Mouse (Mus musculus) WW6 (cell line): ENCODE results near the gene Dnajc14.

ENCODE experiments used
- DNase-seq: peaks from one replicate; pipeline ENCODE4 v3.0.0-alpha.2; 2013; ENCODE audit warnings: low read depth, low spot score

Dnajc14 gene

GRCm38 (mm10) chr10:128803771-128804270, at the start of gene Dnajc14:
Gene Dnajc14 (plus strand): TSS chr10:128804062.
- peak; percentile 28 for DNase-seq

- no peak for DNase-seq
Measured at GRCm38 (mm10) chr10:128772895-128773294, 31.0 kb upstream of the Dnajc14 start.

- no peak for DNase-seq
Measured at GRCm38 (mm10) chr10:128773685-128774084, 30.2 kb upstream of the Dnajc14 start.

GRCm38 (mm10) chr10:128778441-128778840, 25.4 kb upstream of the Dnajc14 start:
- DNase-seq, result no peak

- DNase-seq, result no peak
Measured at GRCm38 (mm10) chr10:128779011-128779795, 24.7 kb upstream of the Dnajc14 start.

- no peak for DNase-seq
Measured at GRCm38 (mm10) chr10:128780200-128780599, 23.7 kb upstream of the Dnajc14 start.

GRCm38 (mm10) chr10:128790398-128791124, 13.3 kb upstream of the Dnajc14 start, which contains the start of gene Mmp19:
Gene Mmp19 (plus strand): TSS chr10:128790910.
- no peak for DNase-seq

- no peak for DNase-seq
Measured at GRCm38 (mm10) chr10:128792041-128792440, 11.8 kb upstream of the Dnajc14 start.

GRCm38 (mm10) chr10:128793258-128793657, 10.6 kb upstream of the Dnajc14 start:
- no peak for DNase-seq

GRCm38 (mm10) chr10:128794391-128794790, 9.5 kb upstream of the Dnajc14 start:
- DNase-seq, result no peak

GRCm38 (mm10) chr10:128795581-128795980, 8.3 kb upstream of the Dnajc14 start:
- no peak for DNase-seq

GRCm38 (mm10) chr10:128798676-128799075, 5.2 kb upstream of the Dnajc14 start:
- DNase-seq, result no peak

GRCm38 (mm10) chr10:128801981-128802495, 1.8 kb upstream of the Dnajc14 start:
- no peak for DNase-seq

- DNase-seq, result no peak
Measured at GRCm38 (mm10) chr10:128802956-128803355, 906 bp upstream of the Dnajc14 start.

- DNase-seq, result no peak
Measured at GRCm38 (mm10) chr10:128803361-128803760, 501 bp upstream of the Dnajc14 start.

- peak; percentile 38 for DNase-seq
Measured at GRCm38 (mm10) chr10:128804271-128805091, 619 bp downstream of the Dnajc14 start, which contains the start of gene Tmem198b. Gene Tmem198b (minus strand): TSS chr10:128804370.

GRCm38 (mm10) chr10:128805092-128806000, 1.5 kb downstream of the Dnajc14 start:
- DNase-seq, result peak; percentile 89

- no peak for DNase-seq
Measured at GRCm38 (mm10) chr10:128806086-128806485, 2.2 kb downstream of the Dnajc14 start.

GRCm38 (mm10) chr10:128807018-128807417, 3.2 kb downstream of the Dnajc14 start:
- DNase-seq, result no peak

- DNase-seq, result no peak
Measured at GRCm38 (mm10) chr10:128817033-128817432, 13.2 kb downstream of the Dnajc14 start, which contains the start of gene Sarnp. Gene Sarnp (plus strand): TSS chr10:128817333.
